Mouse (Mus musculus) heart, postnatal 0 days (tissue): ENCODE measurements around the gene Syn3.

Experiments used
- CTCF ChIP-seq: IDR thresholded peaks from 2 replicates; pipeline ENCODE4 v1.5.1; 2016; ENCODE audit warnings: antibody characterized with exemption, control low read depth, low read depth
- EP300 ChIP-seq: IDR thresholded peaks from 2 replicates; pipeline ENCODE4 v1.6.1; 2016; ENCODE audit warnings: antibody characterized with exemption, low read depth

- TF ChIP-seq CTCF (no peak), EP300 (no peak)
Observed at GRCm38 (mm10) chr10:86321194-86321593, 177.5 kb downstream of the Syn3 start.
